Mouse (Mus musculus) forebrain, embryonic 16.5 days (tissue): Measurements from ENCODE around the gene Parp9. TPM values are rescaled to one million over a fixed set of nuclear protein-coding genes. Genes with fewer than 3 reads are reported as not detected.

Source experiments
- ATAC-seq: fragments of 200-750 bp; cut with Nextera tagmentation; 2 replicates; pipeline ENCODE4 v1.8.0; 2017; ENCODE audit warnings: mild to moderate bottlenecking, moderate library complexity
- H3K27ac ChIP-seq: fragments of 300-500 bp; sonication (generic); 2 replicates; pipeline ENCODE4 v1.5.1; 2014; ENCODE audit warnings: low read length, control low read depth
- H3K27me3 ChIP-seq: fragments of 300-500 bp; sonication (generic); replicated peaks from 2 replicates; pipeline ENCODE4 v1.6.1; 2014; ENCODE audit warnings: low read length; ENCODE audit not compliant: control insufficient read depth, insufficient read depth
- H3K36me3 ChIP-seq: fragments of 300-500 bp; sonication (generic); 2 replicates; pipeline ENCODE4 v1.6.1; 2014; ENCODE audit not compliant: control insufficient read depth, insufficient read depth
- H3K4me1 ChIP-seq: fragments of 300-500 bp; sonication (generic); replicated peaks from 2 replicates; pipeline ENCODE4 v1.6.1; 2014; ENCODE audit warnings: low read length; ENCODE audit not compliant: control insufficient read depth, insufficient read depth
- H3K4me2 ChIP-seq: fragments of 300-500 bp; sonication (generic); 2 replicates; pipeline ENCODE4 v1.6.1; 2014; ENCODE audit warnings: mild to moderate bottlenecking, low read length, control low read depth
- H3K4me3 ChIP-seq: fragments of 300-500 bp; sonication (generic); replicated peaks from 2 replicates; pipeline ENCODE4 v1.5.1; 2014; ENCODE audit warnings: mild to moderate bottlenecking, low read length, control low read depth
- H3K9ac ChIP-seq: fragments of 300-500 bp; sonication (generic); replicated peaks from 2 replicates; pipeline ENCODE4 v1.6.1; 2014; ENCODE audit warnings: low read depth, low read length, control low read depth
- H3K9me3 ChIP-seq: fragments of 300-500 bp; sonication (generic); 2 replicates; pipeline ENCODE4 v1.6.1; 2016; ENCODE audit warnings: low read length; ENCODE audit not compliant: control insufficient read depth
- WGBS: fragments of 180-500 bp; shearing (Covaris S2); extraction: QIAGEN DNeasy Blood & Tissue Kit; methylation state at CpG from one replicate; pipeline ENCODE4 v1.1.7; 2014; 5-methylcytosine and 5-hydroxymethylcytosine counted together
- polyA plus RNA-seq: library from polyadenylated mRNA; unstranded; fragments of >200 nt; fragmentation: Nextera tagmentation; extraction: Ambion mirVana; gene quantifications from 2 replicates; pipeline ENCODE4 v1.2.1, GENCODE M21; 2015

Parp9 gene
- polyA plus RNA-seq, 1 experiment from 2014 or later, result 2.3 TPM

DNA sequence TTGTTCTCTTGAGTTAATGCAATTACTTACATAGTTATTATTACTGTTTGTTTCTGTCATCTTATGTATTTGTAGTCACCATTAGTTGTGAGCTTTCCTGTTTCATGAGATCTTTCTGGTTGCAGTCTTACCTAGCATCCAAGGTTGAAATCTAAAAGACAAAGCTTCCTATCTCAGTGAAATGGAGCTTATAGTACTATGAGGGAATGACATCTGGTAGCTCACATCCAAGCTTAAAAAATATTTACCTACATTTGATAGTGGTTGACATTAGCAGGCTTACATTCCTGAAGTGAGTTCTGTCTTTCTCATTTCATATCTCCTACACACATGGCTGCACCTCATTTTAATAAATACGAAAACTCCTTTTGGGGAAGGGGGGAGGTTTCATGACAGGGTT is 78.1 kb downstream of the Parp9 start:
- WGBS, result 96% methylated on average over 1 of the region's 1 CpGs
- no peak for ATAC-seq
- H3K4me3 ChIP-seq, result no peak overlapping the region
- H3K9me3 ChIP-seq, result no peaks in the 10 kb centered on the region
- H3K36me3 ChIP-seq, result peaks cover 12% of the 10 kb centered on the region
- no peaks in the 10 kb centered on the region for H3K4me1 ChIP-seq
- no peak overlapping the region for H3K27ac ChIP-seq
- H3K27me3 ChIP-seq, result no peaks in the 10 kb centered on the region
- H3K4me2 ChIP-seq, result no peak overlapping the region
- H3K9ac ChIP-seq, result no peak overlapping the region

Other genes with a start within 250 kb of the Parp9 start
- gene Dirc2, start 169.1 kb upstream of the Parp9 start, polyA plus RNA-seq, result 36.4 and 40.1 TPM in 2 replicates
- 21.8 and 25.5 TPM in 2 replicates for gene Hspbap1, start 168.1 kb upstream of the Parp9 start, polyA plus RNA-seq
- gene Parp14, start 66.9 kb upstream of the Parp9 start, polyA plus RNA-seq, result 0.13 and 0.20 TPM in 2 replicates
- gene Dtx3l, start 681 bp downstream of the Parp9 start, polyA plus RNA-seq, result 1.7 and 2.4 TPM in 2 replicates
- gene Kpna1, start 40.3 kb downstream of the Parp9 start, polyA plus RNA-seq, result 85.5 and 88.4 TPM in 2 replicates
- gene Wdr5b, start 102.7 kb downstream of the Parp9 start, polyA plus RNA-seq, result 14.4 and 15.5 TPM in 2 replicates
- 144 and 171 TPM in 2 replicates for gene Fam162a, start 133.1 kb downstream of the Parp9 start, polyA plus RNA-seq
- 35.0 and 36.3 TPM in 2 replicates for gene Ccdc58, start 133.2 kb downstream of the Parp9 start, polyA plus RNA-seq
- not detected in 2 replicates for gene Csta1, start 192.8 kb downstream of the Parp9 start, polyA plus RNA-seq
- not detected in 2 replicates for gene Stfa2l1, start 218.3 kb downstream of the Parp9 start, polyA plus RNA-seq
- 0.96 TPM in 1 of 2 replicates, not detected in the other for gene Gm5483, start 245.7 kb downstream of the Parp9 start, polyA plus RNA-seq